Mouse (Mus musculus) kidney, adult 9 months (tissue): ENCODE measurements around the gene Iqcj.

Experiments used
- DNase-seq: peaks from one replicate; pipeline ENCODE4 v3.0.0; 2022

Iqcj gene

DNA sequence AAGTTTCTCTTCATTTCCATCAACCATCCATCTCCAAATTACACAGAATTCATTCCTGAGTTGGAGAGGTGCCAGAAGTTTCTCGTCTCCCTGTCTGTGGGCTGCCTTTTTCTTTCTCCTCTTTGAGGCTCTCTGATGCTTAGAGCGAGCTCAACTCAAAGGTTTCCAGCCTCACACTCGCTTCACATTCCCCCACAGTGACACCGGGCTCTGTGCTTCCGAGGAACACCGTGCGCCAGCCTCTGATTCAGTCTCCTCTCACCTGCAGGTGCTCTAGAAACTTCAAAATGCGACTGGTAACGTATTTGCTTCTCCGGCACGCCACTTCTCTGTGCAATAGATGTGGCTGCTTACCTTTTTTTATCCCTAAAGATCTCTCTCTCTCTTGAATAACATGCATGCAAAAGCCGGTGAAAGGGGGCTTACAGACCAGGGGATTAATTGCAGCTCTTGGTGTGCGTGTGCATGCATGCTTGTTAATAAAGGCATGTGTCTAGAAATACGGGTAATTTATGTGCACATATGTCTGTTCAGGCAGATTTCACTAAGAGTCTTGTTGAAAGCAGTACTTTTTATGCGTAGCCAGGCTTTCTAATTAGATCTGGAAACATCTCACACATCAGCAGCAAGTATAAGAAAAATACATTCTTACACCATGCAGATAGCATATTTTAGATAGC, at the start of gene Iqcj, which contains the start of gene Iqschfp:
TSS of gene Iqcj (plus strand) at position 195 of the 680 bp plus-strand sequence.
TSS of gene Iqschfp (plus strand) at position 207 of the 680 bp plus-strand sequence.
- DNase-seq = no peak

DNA sequence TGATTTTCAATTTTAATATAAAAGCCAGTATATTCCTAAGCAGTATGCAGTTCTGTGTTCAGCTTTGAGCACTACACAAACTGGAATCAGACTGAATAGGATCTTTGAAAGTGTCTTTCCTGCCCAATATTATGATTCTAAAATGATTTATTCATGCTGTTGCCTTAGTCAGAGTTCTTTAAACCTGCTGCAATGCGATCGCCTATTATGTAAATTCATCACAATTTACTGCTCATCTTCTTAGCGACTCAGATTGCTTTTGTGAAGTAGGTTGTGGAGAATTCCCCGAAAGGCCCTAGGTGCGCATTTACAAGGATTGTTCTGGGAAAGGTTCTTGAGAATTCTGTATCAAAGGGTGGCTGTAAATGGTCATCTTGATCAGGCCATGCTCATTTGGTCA, 39.6 kb upstream of the Iqcj start:
- no peak for DNase-seq

DNA sequence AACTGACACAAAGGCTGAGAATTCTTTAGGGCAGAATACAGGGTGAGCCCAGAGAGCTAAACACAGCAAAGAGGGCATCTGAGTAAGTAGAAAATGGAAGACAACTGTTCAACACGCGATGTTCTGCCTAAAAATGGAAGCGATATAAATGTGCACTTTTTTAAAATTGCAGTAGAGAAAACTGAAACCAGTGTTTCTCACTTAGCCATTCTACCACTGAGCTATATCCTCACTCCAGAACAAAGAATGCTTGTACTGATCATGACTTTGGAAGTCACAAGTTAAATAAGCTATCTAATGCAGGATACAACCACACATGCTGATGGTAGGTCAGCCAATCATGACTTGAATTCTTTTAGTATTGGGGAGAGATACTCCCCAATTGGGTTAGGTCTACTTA, 30.5 kb upstream of the Iqcj start:
- no peak for DNase-seq

DNA sequence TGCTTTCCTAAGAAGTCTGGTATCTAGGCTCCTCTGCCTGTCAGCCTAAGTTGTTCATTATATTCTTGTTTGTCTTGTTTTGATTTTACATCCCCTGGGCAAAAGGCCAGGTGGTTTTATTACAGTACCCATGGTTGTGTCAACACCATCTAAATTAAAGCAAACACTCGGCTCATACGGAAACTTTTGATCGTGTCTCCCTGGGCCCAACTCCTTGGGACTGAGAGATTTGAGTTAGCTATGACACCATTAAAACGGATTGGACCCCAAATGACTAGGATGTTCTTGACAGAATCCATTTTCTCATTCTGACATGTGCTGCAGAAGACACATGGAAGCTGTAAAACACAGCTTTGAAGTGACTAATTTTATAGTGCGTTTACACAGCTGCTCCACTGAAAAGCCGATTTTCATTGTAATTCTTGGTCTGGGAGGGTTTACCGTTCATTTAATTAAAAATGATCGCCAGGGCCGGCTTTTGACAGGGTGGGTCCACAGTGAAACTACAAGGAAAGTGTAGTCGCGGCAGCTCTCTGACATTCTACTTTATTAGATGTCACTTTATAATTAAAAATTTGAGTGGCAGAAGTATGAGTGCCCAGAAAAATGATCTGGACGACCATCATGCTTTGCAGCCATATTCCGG, 24.5 kb upstream of the Iqcj start:
- peak; percentile 2 for DNase-seq

DNA sequence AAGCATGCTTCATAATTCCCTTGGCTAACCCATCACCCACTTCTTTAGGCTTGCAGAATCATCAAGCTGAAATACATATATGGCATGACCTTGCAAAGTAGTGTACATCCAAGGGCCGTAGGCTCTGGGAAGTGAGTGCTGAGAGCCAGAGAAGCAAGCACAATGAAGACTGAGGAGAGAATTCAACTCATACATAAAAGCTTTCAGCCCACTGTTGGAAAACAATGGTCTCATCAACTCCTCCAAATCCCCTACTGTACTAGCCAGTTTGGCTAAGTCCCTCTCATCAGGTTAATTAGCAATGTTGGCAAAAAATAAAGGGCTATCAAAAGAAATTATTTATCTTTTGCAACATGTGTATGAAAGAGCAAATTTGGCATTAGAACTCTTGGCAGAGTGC, 22.6 kb upstream of the Iqcj start:
- DNase-seq = no peak

DNA sequence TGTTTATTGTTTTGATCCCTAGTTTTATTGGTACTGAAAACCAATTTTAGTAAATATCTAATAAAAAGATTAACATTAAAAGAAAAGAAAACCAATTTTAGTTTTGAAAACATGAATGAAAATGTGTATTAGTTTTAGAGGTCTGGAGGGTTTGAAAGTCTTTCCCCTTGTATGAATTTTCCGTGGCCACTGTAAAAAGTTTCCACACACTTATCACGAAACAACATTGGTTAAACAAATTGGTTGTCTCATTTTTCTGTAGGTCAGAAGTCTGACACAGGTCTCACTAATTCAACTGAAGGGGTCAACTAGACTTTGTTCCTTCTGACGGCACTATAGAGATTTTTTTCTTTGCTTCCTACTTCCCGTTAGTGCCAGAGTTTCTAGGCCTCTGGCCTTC, 14.8 kb upstream of the Iqcj start:
- no peak for DNase-seq

DNA sequence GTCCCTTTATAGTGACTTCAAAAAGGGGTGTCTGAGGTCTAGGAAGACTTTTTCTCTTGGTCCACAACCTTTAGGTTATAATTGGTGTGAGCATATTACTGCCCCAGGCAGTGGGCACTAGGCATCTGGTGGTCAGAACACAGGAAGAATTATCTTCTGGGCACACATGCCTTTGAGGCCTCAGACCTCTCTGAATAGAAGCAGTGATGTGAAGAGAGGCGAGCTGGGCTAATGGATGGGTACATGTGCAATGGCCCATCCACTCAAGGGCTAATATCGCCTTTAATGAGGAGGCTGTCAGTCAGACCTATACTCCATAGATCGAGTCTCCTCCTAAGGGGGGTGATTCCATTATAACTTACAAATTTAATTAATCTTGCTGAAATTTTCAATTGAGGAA, 7.7 kb upstream of the Iqcj start:
- no peak for DNase-seq

DNA sequence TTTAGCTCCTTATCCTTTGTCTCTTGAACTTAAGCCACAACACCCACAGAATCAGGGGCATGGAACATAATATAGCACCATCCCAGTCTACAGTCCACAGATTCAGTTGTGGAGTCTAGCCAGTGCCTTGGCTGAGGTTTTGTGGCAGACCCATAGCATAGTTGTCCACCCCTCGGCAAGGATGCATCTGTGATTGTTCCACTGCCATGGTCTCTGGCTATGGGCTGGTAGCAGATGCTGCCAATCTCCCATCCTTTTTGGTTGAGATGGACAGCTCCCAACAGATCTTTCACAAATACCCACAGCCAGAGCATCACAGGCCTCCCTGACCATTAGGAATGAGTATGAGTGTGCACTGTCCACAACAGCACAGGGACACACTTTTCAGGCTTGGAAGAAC, 5.8 kb upstream of the Iqcj start:
- DNase-seq = no peak

DNA sequence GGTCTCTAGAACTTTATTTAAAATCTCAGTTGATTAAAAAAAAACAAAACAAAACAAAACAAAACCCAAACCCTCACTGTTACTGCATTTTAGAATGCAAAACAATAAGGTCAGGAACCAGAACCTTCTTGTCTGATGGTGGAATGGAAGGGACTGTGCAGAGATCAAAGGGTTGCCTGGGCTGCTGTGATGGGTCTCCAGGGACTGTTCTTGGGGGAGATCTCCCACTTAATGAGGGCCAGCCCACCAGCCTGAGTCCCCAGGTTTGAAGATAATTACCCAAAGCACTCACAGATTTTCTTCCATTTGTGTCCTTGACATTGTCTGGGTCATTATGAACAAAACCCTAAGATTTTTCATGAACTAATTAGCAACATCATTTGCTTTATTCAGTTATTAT, 4.8 kb upstream of the Iqcj start:
- DNase-seq = no peak

DNA sequence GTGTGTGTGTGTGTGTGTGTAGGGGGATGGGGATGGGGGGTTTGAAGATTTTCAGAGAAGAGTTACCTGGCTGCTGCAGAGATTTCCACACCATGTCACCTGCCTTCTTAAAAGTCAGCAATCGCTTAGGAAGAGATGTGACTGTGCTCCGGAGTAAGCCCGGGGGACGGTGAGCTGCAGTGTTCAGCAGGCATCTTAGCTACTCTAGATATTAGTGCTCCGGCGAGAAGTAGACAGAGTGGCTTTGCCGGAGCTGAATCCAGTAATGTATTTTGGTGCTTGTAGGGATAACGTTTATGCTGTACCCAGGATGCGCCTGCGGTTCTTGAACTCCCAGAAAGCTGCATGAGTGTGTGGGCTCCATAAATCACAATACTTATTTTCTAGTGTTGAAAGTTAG, 748 bp downstream of the Iqcj start:
- DNase-seq = no peak

DNA sequence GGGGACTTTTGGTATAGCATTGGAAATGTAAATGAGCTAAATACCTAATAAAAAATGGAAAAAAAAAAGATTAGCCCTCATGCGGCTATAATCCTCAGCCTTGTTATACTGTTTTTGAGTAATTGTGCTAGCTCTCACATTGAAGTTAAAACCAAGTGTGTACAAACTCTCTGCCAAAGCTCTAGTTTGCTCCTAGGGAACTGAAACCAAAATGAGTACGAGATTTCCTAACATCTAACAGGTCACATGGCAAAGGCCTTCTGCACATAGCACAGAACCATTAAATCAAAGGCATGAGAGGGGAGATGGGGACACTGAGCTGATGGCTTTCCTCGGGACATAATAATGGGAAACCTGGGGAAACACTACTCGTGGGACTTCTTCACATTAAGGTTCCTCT, 10.5 kb downstream of the Iqcj start:
- no peak for DNase-seq

DNA sequence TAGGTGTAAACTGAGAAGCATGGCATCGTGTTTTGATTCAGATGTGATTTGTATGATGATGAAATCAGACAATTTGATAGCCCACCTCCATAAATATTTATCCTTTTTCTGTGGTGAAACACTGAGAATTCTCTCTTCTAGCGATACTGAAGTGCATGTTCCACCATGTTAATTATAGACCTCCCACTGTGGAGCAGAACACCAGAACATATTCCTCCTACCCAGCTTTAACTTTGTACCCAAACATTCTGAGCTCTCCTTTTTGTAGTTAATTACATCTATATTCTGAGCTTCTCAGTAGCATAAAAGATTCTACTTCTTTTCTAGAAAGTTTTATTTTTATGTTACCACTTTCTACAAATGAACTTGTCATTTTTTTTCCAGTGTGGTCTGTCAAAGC, 16.6 kb downstream of the Iqcj start:
- no peak for DNase-seq

DNA sequence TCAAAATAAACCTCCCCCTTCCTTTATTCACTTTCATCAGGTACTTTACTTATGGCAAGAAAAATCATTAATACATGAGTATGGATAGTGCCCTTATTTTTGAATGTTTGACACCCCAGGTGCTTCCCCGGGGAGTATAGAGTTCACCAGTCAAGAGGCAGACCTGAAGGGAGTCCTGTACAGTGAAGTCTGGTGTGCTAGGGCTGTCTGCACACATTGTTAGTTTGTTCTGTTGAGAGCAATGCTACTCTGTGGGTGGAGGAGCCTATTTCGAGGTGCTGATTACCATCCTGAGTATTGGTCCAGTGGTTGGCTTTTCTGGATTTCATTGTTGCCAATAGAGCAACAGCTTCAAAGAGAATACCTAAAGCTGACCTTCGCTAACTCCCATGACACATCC, 26.1 kb downstream of the Iqcj start:
- DNase-seq = no peak

DNA sequence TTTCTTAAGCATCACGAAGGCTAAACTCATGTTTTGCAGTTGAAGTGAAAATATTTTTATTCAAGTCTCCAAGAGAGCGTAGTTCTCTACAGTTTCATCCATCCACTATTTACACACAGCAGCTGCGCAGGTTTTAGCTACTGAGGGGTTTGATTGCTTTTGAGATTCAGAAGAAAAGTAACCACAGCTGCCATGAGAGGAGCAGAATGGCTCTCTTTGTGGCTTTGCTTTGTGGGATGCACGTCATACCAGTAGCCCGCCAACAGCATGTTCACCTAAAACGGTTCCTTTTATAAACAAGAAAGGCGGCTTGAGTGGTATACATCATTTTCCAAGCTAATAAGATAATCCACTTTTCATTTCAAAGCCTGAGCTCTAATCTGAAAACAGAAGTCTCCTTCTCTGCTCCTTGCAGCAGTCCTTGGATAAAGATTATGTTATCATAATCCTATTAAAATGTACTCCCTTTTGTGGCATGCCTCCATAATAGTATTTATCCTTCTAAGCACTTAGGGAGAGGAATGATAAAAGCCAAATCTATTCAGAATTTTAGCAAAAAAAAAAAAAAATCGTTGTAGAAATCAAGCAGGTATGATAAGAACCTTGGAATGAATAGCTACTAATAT, 26.7 kb downstream of the Iqcj start:
- DNase-seq = no peak

DNA sequence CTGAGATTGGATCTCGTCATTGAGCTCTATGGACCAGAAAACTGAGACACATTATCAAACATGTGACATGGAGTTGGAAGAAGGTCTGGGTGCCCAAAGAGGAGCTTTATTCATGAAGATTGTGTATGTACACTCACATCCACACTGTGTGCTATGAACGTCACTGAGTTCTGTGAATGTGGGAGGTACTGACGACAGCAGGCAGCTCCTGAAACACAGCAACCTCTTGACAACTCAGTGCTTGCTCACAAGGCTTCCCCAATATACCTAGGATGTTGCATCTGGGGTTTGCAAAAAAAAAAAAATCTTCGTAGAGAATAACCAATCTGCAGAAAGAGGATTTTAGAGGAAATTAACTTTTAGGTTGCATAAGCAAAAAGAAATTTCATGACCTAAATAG, 31.1 kb downstream of the Iqcj start:
- no peak for DNase-seq

DNA sequence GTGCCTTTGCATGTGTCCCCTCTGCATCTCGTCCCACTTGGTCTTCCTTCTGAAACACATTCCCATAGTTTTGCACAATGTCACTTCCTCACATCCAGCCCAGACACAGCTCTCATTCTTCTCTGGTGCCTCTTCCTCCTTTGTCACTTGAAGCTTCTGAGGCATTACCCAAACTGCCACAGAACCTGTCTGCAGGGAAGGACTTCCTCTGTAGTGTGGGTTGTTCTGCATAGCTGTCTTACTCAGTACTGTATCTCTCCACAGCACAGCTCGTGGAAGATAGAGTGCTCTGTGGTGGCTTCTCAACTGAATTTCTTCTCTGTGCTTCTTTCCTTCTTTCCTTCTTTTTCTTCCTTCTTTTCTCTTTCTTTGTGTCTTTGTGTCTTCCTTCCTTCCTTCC, 33.4 kb downstream of the Iqcj start:
- DNase-seq = no peak

DNA sequence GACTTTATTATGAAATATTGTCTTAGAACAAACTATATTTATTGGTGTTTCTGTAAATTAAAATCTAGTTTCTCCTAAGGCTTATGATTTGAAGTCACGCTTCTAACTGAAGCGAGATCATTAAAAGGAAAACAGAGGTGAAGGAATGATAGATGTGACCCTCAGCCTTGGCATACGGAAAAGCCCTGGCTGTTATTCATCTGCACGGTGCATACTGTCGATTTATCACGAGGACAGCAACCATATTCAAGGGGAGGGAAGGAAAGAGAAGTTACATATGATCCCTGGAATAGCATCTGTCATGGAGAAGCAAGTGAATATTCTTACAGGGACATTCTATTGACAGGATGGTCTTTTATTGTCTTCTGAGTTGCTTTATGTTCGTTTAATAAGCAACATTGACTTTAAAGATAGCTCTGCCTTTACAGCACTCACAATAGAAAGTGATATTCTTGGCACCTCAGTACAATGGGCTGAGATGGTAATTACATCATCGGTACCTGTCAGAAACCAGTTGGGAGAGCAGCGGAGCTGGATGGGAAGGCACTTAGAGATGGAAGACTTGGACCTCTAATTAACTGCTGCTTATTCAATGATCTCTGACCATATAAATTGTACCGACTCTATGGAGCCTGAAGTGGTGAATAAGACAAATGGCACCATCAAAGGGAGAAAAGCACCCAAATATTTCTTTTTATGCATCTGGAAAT, 38.6 kb downstream of the Iqcj start:
- DNase-seq = no peak

DNA sequence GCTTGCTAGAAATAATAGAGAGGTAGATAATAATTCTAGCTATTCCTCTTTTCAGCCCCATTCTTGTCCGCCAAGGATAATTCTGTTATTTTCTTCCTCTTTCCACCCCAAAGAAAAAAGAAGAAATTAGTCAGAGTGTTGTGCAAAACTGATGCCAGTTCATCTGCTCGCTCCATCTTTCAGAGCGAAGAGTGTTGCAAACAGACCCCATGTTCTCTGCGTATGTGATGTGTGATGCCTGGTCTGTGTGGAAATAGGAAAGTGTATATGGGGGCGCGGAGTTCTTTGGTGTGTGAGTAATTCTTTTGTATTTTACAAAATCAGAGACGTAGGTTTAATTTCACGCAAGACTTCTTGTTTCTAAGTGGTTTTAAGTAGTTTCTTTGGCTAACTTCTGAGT, 39.2 kb downstream of the Iqcj start:
- no peak for DNase-seq

DNA sequence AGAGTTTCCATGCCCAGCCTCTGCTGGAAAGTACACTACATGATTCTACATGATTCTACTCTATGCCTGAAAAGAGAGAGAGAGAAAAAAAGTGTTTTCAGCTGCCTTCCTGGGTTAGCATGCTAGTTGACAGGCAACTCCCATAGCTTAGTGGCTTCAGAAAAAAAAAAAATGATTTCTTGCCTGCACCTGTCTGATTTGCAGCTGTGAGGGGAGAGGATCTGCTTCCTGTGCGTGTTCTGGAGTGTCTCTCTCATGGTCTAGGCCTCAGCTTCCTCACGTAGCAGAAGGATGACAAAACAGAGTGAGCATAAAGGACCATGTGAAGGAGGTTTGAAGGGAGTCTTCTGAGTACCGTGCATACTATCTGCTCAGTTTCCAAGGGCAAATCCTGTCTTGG, 39.9 kb downstream of the Iqcj start:
- no peak for DNase-seq

DNA sequence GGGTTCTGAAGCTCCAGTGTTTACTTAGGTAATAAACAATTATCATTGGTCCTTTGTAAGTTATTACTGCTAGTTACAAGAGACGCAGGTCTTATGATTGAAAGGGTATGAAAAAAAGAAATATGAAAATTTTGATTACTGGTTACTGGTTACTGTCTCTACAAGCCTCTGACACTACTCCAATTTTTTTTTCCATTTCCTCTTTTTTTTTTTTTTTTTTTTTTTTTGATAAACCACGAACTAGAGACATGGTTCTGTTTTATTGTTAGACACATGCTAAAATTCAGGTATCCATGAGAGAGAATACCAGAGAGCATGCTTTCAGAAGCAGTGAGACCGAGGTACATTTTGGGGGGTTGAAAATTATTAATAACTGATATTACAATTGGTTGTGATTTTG, 43.8 kb downstream of the Iqcj start:
- DNase-seq = no peak

DNA sequence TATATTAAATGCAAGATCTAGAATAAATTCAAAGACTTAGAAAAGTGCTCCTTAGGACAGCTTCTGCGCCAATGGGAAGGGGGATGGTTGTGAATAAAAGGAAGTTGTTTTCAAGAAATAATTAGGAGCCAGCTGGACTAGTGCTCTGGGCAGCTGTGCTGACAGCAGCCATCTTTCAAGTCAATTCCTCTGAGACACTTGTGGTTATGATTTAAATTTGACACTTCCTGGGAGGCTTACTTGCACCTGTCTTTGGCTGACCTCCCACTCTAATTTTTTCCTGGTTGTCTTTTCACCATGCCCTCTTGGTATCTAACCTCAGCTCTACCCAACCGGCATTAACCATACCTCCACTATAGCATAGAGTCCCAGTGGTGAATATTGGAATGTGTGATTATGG, 55.0 kb downstream of the Iqcj start:
- DNase-seq = no peak

DNA sequence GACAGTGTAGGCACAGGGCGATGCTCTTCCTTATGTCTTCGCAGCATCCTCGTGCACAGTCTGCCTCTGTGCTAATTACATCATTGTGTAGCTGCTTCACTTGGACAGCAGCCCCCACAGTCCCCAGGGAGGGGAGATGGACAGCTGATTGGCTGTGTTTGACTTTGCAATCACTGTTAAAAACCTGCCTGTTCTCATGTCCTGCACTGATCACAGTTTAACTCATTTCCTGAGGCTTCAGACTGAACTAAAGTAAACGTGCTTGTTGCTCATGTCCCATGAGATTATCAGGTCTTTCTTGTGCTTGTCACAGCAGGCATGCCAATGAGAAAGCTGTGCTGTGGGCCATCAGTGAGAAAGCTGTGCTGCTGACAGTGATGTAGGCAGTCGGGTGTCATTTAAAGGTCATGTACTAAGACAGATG, 60.5 kb downstream of the Iqcj start:
- no peak for DNase-seq

DNA sequence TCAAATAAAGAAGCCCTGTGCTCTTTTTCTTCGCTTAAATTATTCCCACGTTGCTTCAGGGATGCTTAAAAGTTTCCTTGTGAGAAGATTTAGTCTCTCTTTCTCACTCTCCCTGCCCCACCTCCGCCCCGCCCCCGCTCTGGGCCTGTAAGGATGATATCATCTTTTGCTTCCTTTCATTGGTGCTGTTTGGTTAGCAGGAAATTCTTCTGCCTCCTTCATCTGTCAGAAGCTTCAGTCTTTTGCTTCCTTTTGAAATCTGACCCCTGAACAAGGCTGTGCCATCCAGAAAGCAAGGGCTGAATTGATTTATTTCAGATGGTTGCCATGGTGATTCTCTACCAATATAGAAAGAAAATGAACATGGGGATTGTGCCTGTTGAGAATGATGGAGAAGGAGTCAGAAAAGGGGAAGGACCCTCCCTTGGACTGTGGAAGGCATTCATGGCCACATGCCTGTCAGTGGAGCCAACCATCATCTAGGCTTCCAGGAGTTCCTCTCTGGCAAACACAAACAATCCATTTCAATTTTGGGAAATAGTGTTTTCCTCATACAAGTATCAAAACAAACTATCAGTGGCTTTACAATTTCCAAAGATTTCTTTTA, 62.5 kb downstream of the Iqcj start:
- no peak for DNase-seq
